Mouse (Mus musculus) neural tube, embryonic 14.5 days (tissue): Measurements from ENCODE around the gene Inpp5k. TPM values are rescaled to one million over a fixed set of nuclear protein-coding genes. Genes with fewer than 3 reads are reported as not detected.

Experiments used
- ATAC-seq: fragments of 200-750 bp; cut with Nextera tagmentation; 2 replicates; pipeline ENCODE4 v1.8.0; 2017; ENCODE audit warnings: low read depth, mild to moderate bottlenecking, moderate TSS enrichment, moderate library complexity
- H3K27ac ChIP-seq: fragments of 300-500 bp; sonication (generic); 2 replicates; pipeline ENCODE4 v1.5.1; 2014; ENCODE audit warnings: low read depth, mild to moderate bottlenecking, control low read depth, low read length, moderate library complexity, mixed read lengths
- H3K27me3 ChIP-seq: fragments of 300-500 bp; sonication (generic); 2 replicates; pipeline ENCODE4 v1.6.1; 2014; ENCODE audit warnings: low read length; ENCODE audit not compliant: control insufficient read depth, insufficient read depth
- H3K36me3 ChIP-seq: fragments of 300-500 bp; sonication (generic); 2 replicates; pipeline ENCODE4 v1.6.1; 2014; ENCODE audit warnings: low read length, mixed read lengths; ENCODE audit not compliant: control insufficient read depth, insufficient read depth
- H3K4me1 ChIP-seq: fragments of 300-500 bp; sonication (generic); 2 replicates; pipeline ENCODE4 v1.6.1; 2014; ENCODE audit warnings: low read length; ENCODE audit not compliant: control insufficient read depth, insufficient read depth
- H3K4me2 ChIP-seq: fragments of 300-500 bp; sonication (generic); 2 replicates; pipeline ENCODE4 v1.6.1; 2014; ENCODE audit warnings: mild to moderate bottlenecking, low read depth, low read length, control low read depth
- H3K4me3 ChIP-seq: fragments of 300-500 bp; sonication (generic); 2 replicates; pipeline ENCODE4 v1.5.1; 2014; ENCODE audit warnings: low read depth, low read length, control low read depth, mixed read lengths
- H3K9ac ChIP-seq: fragments of 300-500 bp; sonication (generic); replicated peaks from 2 replicates; pipeline ENCODE4 v1.6.1; 2014; ENCODE audit warnings: low read depth, mild to moderate bottlenecking, control low read depth, low read length, mixed read lengths
- H3K9me3 ChIP-seq: fragments of 300-500 bp; sonication (generic); 2 replicates; pipeline ENCODE4 v1.6.1; 2016; ENCODE audit warnings: low read length; ENCODE audit not compliant: control insufficient read depth
- WGBS: fragments of 180-500 bp; shearing (Covaris S2); extraction: QIAGEN DNeasy Blood & Tissue Kit; methylation state at CpG from one replicate; pipeline ENCODE4 v1.1.7; 2014; 5-methylcytosine and 5-hydroxymethylcytosine counted together
- polyA plus RNA-seq: library from polyadenylated mRNA; unstranded; fragments of >200 nt; fragmentation: Nextera tagmentation; extraction: Ambion mirVana; gene quantifications from 2 replicates; pipeline ENCODE4 v1.2.1, GENCODE M21; 2014

Inpp5k gene
- polyA plus RNA-seq, 1 experiment from 2014 or later, result 57.4 TPM

DNA sequence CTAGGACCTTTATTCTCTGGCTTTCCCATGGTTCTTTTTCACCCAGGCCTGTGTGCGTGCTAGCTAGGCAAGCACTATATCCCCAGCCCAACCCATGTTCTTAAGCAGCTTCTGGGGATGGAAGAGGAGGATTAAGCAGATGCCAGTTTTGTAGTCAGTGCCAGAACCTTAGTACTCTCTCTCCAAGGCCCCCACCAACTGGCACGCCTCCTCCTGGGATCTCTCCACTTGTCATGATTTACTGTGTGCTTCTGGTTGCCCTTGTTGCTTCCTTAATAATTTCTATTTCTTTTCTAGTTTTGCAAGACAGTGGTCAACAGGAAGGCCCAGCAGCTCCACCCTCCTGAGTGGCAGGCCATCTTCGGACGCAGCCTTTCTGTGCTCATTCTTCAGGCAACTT lies 5.0 kb upstream of the Inpp5k start:
- peaks cover 51% of the 10 kb centered on the region for H3K36me3 ChIP-seq
- no peaks in the 10 kb centered on the region for H3K4me1 ChIP-seq
- 96% methylated on average over 4 of the region's 4 CpGs for WGBS
- H3K4me3 ChIP-seq, result no peak overlapping the region
- no peak overlapping the region for H3K27ac ChIP-seq
- H3K4me2 ChIP-seq, result no peak overlapping the region
- no peak for ATAC-seq
- H3K9me3 ChIP-seq, result no peaks in the 10 kb centered on the region
- no peaks in the 10 kb centered on the region for H3K27me3 ChIP-seq
- no peak overlapping the region for H3K9ac ChIP-seq

- Histone ChIP-seq H3K4me2 (peak overlapping the region; percentile 71), H3K36me3 (peaks cover 42% of the 10 kb centered on the region), H3K4me3 (peak overlapping the region; percentile 69), H3K9me3 (no peaks in the 10 kb centered on the region), H3K27ac (peak overlapping the region; percentile 78), H3K9ac (peak overlapping the region; percentile 65), H3K27me3 (no peaks in the 10 kb centered on the region), H3K4me1 (peaks cover 10% of the 10 kb centered on the region)
- no peak for ATAC-seq
- WGBS, result 10% methylated on average over 5 of the region's 5 CpGs
These were observed 690 bp upstream of the Inpp5k start for GRCm38 (mm10) chr11:75630098-75630497.

DNA sequence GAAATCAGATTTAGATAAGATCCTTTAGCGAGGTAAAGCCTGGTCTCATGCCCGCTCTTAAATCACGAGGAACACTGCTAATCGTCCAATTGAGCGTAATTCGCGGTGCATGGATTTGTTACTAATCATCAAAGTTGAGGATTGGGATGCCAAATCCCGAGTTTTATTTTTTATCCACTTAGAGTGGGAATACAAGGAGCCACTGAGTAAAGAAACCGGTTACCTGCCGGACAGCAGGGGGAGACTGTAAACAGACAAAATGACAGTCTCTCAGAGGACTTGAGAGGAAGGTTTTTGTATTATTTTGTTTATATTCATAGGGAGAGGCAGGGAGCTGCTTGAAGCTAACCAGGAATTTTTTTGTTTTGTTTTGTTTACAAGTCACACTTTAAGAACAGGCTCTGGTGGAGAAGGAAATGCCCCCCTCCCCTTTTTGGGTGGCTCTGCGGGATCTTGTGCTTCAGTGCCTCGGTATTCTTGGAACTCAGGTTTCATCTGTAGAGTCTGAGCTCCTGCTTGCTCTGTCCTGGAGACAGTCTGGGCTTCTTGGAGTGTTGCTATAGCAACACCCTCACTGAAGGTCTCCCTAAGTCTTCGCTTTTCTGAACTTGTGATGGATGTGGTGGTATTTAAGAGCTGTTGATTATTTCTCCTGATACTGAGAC lies 905 bp downstream of the Inpp5k start:
- Histone ChIP-seq H3K4me3 (peak overlapping the region; percentile 69), H3K4me1 (peaks cover 10% of the 10 kb centered on the region), H3K27me3 (no peaks in the 10 kb centered on the region), H3K27ac (no peak overlapping the region), H3K9ac (peak overlapping the region; percentile 54), H3K9me3 (no peaks in the 10 kb centered on the region), H3K4me2 (peak overlapping the region; percentile 71), H3K36me3 (peaks cover 29% of the 10 kb centered on the region)
- no peak for ATAC-seq
- 14% methylated on average over 13 of the region's 13 CpGs for WGBS

- H3K36me3 ChIP-seq, result peaks cover 23% of the 10 kb centered on the region; the same call in 1 of the 2 replicates
- H3K9ac ChIP-seq, result no peak overlapping the region
- peaks cover 10% of the 10 kb centered on the region for H3K4me1 ChIP-seq
- H3K4me3 ChIP-seq, result no peak overlapping the region
- WGBS, result 85% methylated on average over 5 of the region's 5 CpGs
- H3K9me3 ChIP-seq, result no peaks in the 10 kb centered on the region
- H3K4me2 ChIP-seq, result no peak overlapping the region
- ATAC-seq, result no peak
- no peaks in the 10 kb centered on the region for H3K27me3 ChIP-seq
- no peak overlapping the region for H3K27ac ChIP-seq
These were observed 2.1 kb downstream of the Inpp5k start for GRCm38 (mm10) chr11:75632921-75633320.

GRCm38 (mm10) chr11:75634801-75635200 lies 4.0 kb downstream of the Inpp5k start:
- peaks cover 19% of the 10 kb centered on the region; the same call in 1 of the 2 replicates for H3K36me3 ChIP-seq

DNA sequence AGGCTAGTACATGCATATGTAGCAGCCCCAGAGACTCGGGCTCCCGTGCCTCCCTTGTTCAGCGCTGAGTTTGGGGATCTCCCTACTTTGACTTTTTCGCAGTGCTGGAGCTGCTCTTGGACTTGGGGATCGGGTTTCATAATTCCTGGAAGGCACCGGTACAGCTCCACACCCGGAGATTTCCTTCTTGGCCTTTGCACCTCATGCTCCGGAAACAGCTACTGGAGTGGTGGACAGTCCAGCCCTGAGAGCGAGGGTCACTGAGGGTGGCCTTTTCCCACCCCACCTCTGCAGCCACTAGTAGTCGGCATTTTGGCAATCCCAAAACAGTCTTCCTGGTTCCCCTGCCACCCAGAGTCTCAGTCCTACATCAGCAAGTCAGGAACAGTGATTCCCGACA lies 4.5 kb downstream of the Inpp5k start:
- H3K4me3 ChIP-seq, result no peak overlapping the region
- H3K36me3 ChIP-seq, result peaks cover 21% of the 10 kb centered on the region; the same call in 1 of the 2 replicates
- WGBS, result 81% methylated on average over 11 of the region's 11 CpGs
- H3K27ac ChIP-seq, result no peak overlapping the region
- no peak overlapping the region for H3K9ac ChIP-seq
- H3K4me2 ChIP-seq, result no peak overlapping the region
- H3K4me1 ChIP-seq, result peaks cover 10% of the 10 kb centered on the region
- H3K27me3 ChIP-seq, result no peaks in the 10 kb centered on the region
- ATAC-seq, result no peak
- H3K9me3 ChIP-seq, result no peaks in the 10 kb centered on the region

More at GRCm38 (mm10) chr11:75634801-75635200, 4.0 kb downstream of the Inpp5k start:
- H3K9me3 ChIP-seq, result no peaks in the 10 kb centered on the region
- H3K27me3 ChIP-seq, result no peaks in the 10 kb centered on the region
- no peak overlapping the region for H3K9ac ChIP-seq
- no peak for ATAC-seq
- no peak overlapping the region for H3K4me2 ChIP-seq
- WGBS, result 86% methylated on average over 3 of the region's 3 CpGs
- no peak overlapping the region for H3K4me3 ChIP-seq
- H3K4me1 ChIP-seq, result peaks cover 10% of the 10 kb centered on the region
- no peak overlapping the region for H3K27ac ChIP-seq

GRCm38 (mm10) chr11:75643323-75643722 lies 12.5 kb downstream of the Inpp5k start:
- H3K4me1 ChIP-seq, result no peaks in the 10 kb centered on the region
- 79% methylated on average over 5 of the region's 5 CpGs for WGBS

GRCm38 (mm10) chr11:75644684-75645083 lies 13.9 kb downstream of the Inpp5k start:
- no peaks in the 10 kb centered on the region for H3K4me1 ChIP-seq
- no peak overlapping the region for H3K4me3 ChIP-seq
- WGBS, result 89% methylated on average over 9 of the region's 9 CpGs
- no peak overlapping the region for H3K4me2 ChIP-seq
- H3K9me3 ChIP-seq, result no peaks in the 10 kb centered on the region
- no peak overlapping the region for H3K9ac ChIP-seq
- ATAC-seq, result no peak
- no peak overlapping the region for H3K27ac ChIP-seq
- 0 out of 2 replicates have a peak, but pooled peaks cover 5% of the 10 kb centered on the region for H3K36me3 ChIP-seq
- no peaks in the 10 kb centered on the region for H3K27me3 ChIP-seq

More at GRCm38 (mm10) chr11:75643323-75643722, 12.5 kb downstream of the Inpp5k start:
- no peak overlapping the region for H3K9ac ChIP-seq
- H3K4me2 ChIP-seq, result no peak overlapping the region
- 0 out of 2 replicates have a peak, but pooled peaks cover 5% of the 10 kb centered on the region for H3K36me3 ChIP-seq
- ATAC-seq, result no peak
- H3K27ac ChIP-seq, result no peak overlapping the region
- H3K4me3 ChIP-seq, result no peak overlapping the region
- H3K9me3 ChIP-seq, result no peaks in the 10 kb centered on the region
- no peaks in the 10 kb centered on the region for H3K27me3 ChIP-seq

GRCm38 (mm10) chr11:75647681-75648211 lies 17.0 kb downstream of the Inpp5k start:
- peak; percentile 63; the same call in 1 of the 2 replicates for ATAC-seq
- Histone ChIP-seq H3K4me3 (no peak overlapping the region), H3K27me3 (no peaks in the 10 kb centered on the region), H3K4me2 (no peak overlapping the region), H3K4me1 (peaks cover 4% of the 10 kb centered on the region; the same call in 1 of the 2 replicates), H3K36me3 (no peaks in the 10 kb centered on the region), H3K9ac (no peak overlapping the region), H3K9me3 (no peaks in the 10 kb centered on the region), H3K27ac (no peak overlapping the region)
- 70% methylated on average over 6 of the region's 6 CpGs for WGBS
